Mouse (Mus musculus) MEL (cell line): ENCODE measurements around the gene Galnt2.

ENCODE experiments used
- CTCF ChIP-seq, 3 experiments: IDR thresholded peaks in 2 of 3; conservative IDR thresholded peaks in 1 of 3; 2 replicates each; pipeline ENCODE4 v1.5.1; 2011 to 2012; ENCODE audit warnings: low read length in 3 of 3, low read depth in 2 of 3, mild to moderate bottlenecking in 2 of 3, improper control_type of control experiment in 1 of 3, inconsistent platforms in 1 of 3, mixed read lengths in 1 of 3, moderate library complexity in 1 of 3; ENCODE audit not compliant: control insufficient read depth in 1 of 3, insufficient read depth in 1 of 3, poor library complexity in 1 of 3, severe bottlenecking in 1 of 3
- ELF1 ChIP-seq: IDR thresholded peaks from 2 replicates; pipeline ENCODE4 v1.6.1; 2014; ENCODE audit warnings: low read depth, mild to moderate bottlenecking, inconsistent platforms, low read length, improper control_type of control experiment, moderate library complexity
- JUND ChIP-seq: IDR thresholded peaks from 2 replicates; pipeline ENCODE4 v1.6.1; 2011; ENCODE audit warnings: low read depth, mild to moderate bottlenecking, improper control_type of control experiment, low read length
- MAX ChIP-seq: IDR thresholded peaks from 2 replicates; pipeline ENCODE4 v1.6.1; 2011; ENCODE audit warnings: low read length, improper control_type of control experiment
- RAD21 ChIP-seq: IDR thresholded peaks from 2 replicates; pipeline ENCODE4 v1.6.1; 2011; ENCODE audit warnings: mild to moderate bottlenecking, low read depth, low read length, improper control_type of control experiment
- ZC3H11A ChIP-seq: IDR thresholded peaks from 2 replicates; pipeline ENCODE4 v1.6.1; 2012; ENCODE audit warnings: low read depth, mild to moderate bottlenecking, inconsistent platforms, low read length, improper control_type of control experiment

DNA sequence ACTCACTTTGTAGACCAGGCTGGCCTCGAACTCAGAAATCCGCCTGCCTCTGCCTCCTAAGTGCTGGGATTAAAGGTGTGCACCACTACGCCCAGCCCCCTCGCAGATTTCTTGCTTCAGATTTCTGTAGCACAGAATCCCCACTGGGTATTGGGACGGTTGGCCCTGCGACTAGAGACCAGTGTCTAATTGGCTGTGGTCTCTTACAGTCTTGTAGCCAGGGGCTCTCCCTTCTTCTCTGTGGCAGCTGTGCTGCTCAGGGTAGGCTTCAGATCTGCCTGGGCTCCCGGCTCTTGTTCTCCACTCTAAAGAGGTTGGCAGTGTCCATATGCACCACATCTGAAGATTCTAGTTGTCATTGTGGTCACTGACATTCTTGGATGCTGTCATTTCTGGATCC is 28.7 kb downstream of the Galnt2 start:
- TF ChIP-seq MAX: no peak
- TF ChIP-seq ZC3H11A: no peak
- no peak for TF ChIP-seq RAD21
- no peak for TF ChIP-seq CTCF (IDR thresholded peaks at IDR 0.05 in 2 of 3, conservative IDR thresholded peaks at IDR 0.05 in 1 of 3; ENCODE audit: control insufficient read depth in 1 of 3, insufficient read depth in 1 of 3, low read depth in 2 of 3, low read length in 3 of 3, poor library complexity in 1 of 3, severe bottlenecking in 1 of 3)
- no peak for TF ChIP-seq ELF1
- no peak for TF ChIP-seq JUND
